Mouse (Mus musculus) left cerebral cortex, postnatal 14 days (tissue): ENCODE data around the gene Mroh2b. TPM values are rescaled to one million over a fixed set of nuclear protein-coding genes. Genes with fewer than 3 reads are reported as not detected.

Experiments
- DNase-seq, 2 experiments: peaks; one replicate each; pipeline ENCODE4 v3.0.0; 2021 to 2022; ENCODE audit warnings: low spot score in 2 of 2, mixed read lengths in 1 of 2
- intact Hi-C: fragments of 180-260 bp; cut with DNase I; formaldehyde crosslinking; loops from one replicate; pipeline ENCODE4 v1.15.1; 2025
- long read RNA-seq, 2 experiments: library from polyadenylated mRNA; stranded (forward); transcript quantifications; one replicate each; pipeline ENCODE4 v2.0.0; 2021
- total RNA-seq, 2 experiments: library from RNA; stranded (reverse); gene quantifications; 2 replicates each; pipeline ENCODE4 v1.2.3; 2021

The Mroh2b gene
- not detected for total RNA-seq
- long read RNA-seq, experiment 1: 0 reads
- long read RNA-seq, experiment 2, partial matches to known transcripts: 1 of 1 reads
- long read RNA-seq, experiment 2, other reads (novel, unspliced or antisense): 0 of 1 reads

GRCm38 (mm10) chr15:4898437-4898836 is at the start of gene Mroh2b:
Mroh2b (plus strand) TSS chr15:4898737.
- intact Hi-C loops: loop anchor here (10.0 kb wide), 1 partner anchor 64 kb away; no protein-coding TSS in a partner anchor
- no peak for DNase-seq

- intact Hi-C loops: no loop called here
- no peak for DNase-seq
These were observed 48.5 kb upstream of the Mroh2b start for GRCm38 (mm10) chr15:4850015-4850414.

GRCm38 (mm10) chr15:4894962-4895361 is 3.6 kb upstream of the Mroh2b start:
- no peak for DNase-seq
- intact Hi-C loops: loop anchor here (10.0 kb wide), 1 partner anchor 60 kb away; no protein-coding TSS in a partner anchor

GRCm38 (mm10) chr15:4934731-4935130 is 36.2 kb downstream of the Mroh2b start:
- peak in 1 of 2 experiments; percentile 8 for DNase-seq
- intact Hi-C loops: no loop called here

- intact Hi-C loops: no loop called here
- no peak for DNase-seq
These were observed 74.8 kb downstream of the Mroh2b start for GRCm38 (mm10) chr15:4973355-4973754.

GRCm38 (mm10) chr15:5002903-5003302 is 104.4 kb downstream of the Mroh2b start:
- DNase-seq: peak in 1 of 2 experiments; percentile 10
- intact Hi-C loops: no loop called here

- peak in 1 of 2 experiments; percentile 52 for DNase-seq
These were observed 105.1 kb downstream of the Mroh2b start for GRCm38 (mm10) chr15:5003503-5004196.

GRCm38 (mm10) chr15:5009644-5010107 is 111.1 kb downstream of the Mroh2b start:
- intact Hi-C loops: no loop called here
- DNase-seq: no peak

More at GRCm38 (mm10) chr15:5003503-5004196, 105.1 kb downstream of the Mroh2b start:
- intact Hi-C loops: no loop called here

Other genes with a start within 250 kb of the Mroh2b start
- gene C6, start 171.6 kb upstream of the Mroh2b start, total RNA-seq: not detected
- gene C7, start 165.0 kb downstream of the Mroh2b start, total RNA-seq: under 1 TPM; 0.59 to 0.72 TPM
- 1 to 10 TPM in 1 of 2 experiments, under 1 TPM in 1; 0.89 to 2.0 TPM for gene Card6, start 209.8 kb downstream of the Mroh2b start, total RNA-seq
- gene Rpl37, start 217.9 kb downstream of the Mroh2b start, total RNA-seq: 100 to 1,000 TPM; 217 TPM
- gene Prkaa1, start 245.1 kb downstream of the Mroh2b start, total RNA-seq: 10 to 100 TPM; 15.8 to 17.5 TPM